Mouse (Mus musculus): ENCODE measurements around the gene Magea1.
"Not testable (repeated sequence)": the region's sequence is repeated elsewhere in the genome, so short reads cannot be mapped to it uniquely, and the experiment has no call there.

The Magea1 gene

GRCm38 (mm10) chrX:155089693-155090092 lies at the start of gene Magea1:
Gene Magea1 (minus strand): TSS chrX:155089793.
- DNase-seq = not testable (repeated sequence)

GRCm38 (mm10) chrX:155128312-155128711 lies 38.7 kb upstream of the Magea1 start, which contains the start of gene Cldn34b2:
Gene Cldn34b2 (minus strand): TSS chrX:155128412.
- not testable (repeated sequence) for DNase-seq

GRCm38 (mm10) chrX:155098024-155098423 lies 8.4 kb upstream of the Magea1 start:
- DNase-seq = no peak

- not testable (repeated sequence) for DNase-seq
Measured at GRCm38 (mm10) chrX:155093566-155093965, 4.0 kb upstream of the Magea1 start, which contains the start of gene Magea2. Gene Magea2 (minus strand): TSS chrX:155093666.

- not testable (repeated sequence) for DNase-seq
Measured at GRCm38 (mm10) chrX:155063045-155063444, 26.5 kb downstream of the Magea1 start, which contains the start of gene Magea5. Gene Magea5 (minus strand): TSS chrX:155063145.
